Mouse (Mus musculus) lung, adult 2 months (tissue): ENCODE results near the gene Zfp697.
"Not testable (repeated sequence)": the region's sequence is repeated elsewhere in the genome, so short reads cannot be mapped to it uniquely, and the experiment has no call there.

Source experiments
- CTCF ChIP-seq: fragments of 200-500 bp; IDR thresholded peaks from 2 replicates; pipeline ENCODE4 v1.5.1; 2011; ENCODE audit warnings: mild to moderate bottlenecking, low read length, control low read depth; ENCODE audit not compliant: insufficient read depth
- POLR2A ChIP-seq: fragments of 200-500 bp; IDR thresholded peaks from 2 replicates; pipeline ENCODE4 v1.6.1; 2011; ENCODE audit warnings: low read depth, mild to moderate bottlenecking, control low read depth, low read length, borderline replicate concordance; ENCODE audit errors: extremely low read depth

DNA sequence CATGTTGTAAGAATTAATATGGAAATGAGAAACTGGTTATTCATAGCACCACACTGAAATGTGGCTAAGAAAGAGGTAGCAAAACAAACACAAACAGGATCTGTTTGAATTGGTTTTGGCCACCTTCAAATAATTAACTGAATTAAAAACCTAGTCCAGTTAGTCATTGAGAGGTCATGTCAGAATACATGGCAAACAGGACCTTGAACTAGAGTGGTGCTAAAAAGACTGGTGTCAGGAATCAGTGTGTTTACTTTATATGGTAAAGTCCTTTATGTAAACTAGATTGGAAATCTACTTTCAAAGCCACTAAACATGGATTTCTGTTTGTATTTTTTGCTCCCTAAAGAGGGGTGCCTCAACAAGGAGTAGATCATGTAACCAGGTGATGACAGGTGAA is 142.7 kb downstream of the Zfp697 start:
- not testable (repeated sequence) for TF ChIP-seq CTCF, POLR2A
